Mouse (Mus musculus) lung, postnatal 0 days (tissue): ENCODE measurements around the gene Msmo1. TPM values are rescaled to one million over a fixed set of nuclear protein-coding genes. Genes with fewer than 3 reads are reported as not detected.

Experiments used
- ATAC-seq: fragments of 200-750 bp; cut with Nextera tagmentation; 2 replicates; pipeline ENCODE4 v1.8.0; 2017; ENCODE audit warnings: moderate library complexity
- DNase-seq: peaks from one replicate; pipeline ENCODE4 v3.0.0-alpha.2; 2016; ENCODE audit warnings: low spot score
- H3K27ac ChIP-seq: fragments of 300-500 bp; sonication (generic); 2 replicates; pipeline ENCODE4 v1.5.1; 2014; ENCODE audit warnings: antibody characterized with exemption, mild to moderate bottlenecking, low read length, mixed read lengths
- H3K27me3 ChIP-seq: fragments of 300-500 bp; sonication (generic); replicated peaks from 2 replicates; pipeline ENCODE4 v1.6.1; 2014; ENCODE audit warnings: low read length, mixed read lengths; ENCODE audit not compliant: insufficient read depth
- H3K36me3 ChIP-seq: fragments of 300-500 bp; sonication (generic); 2 replicates; pipeline ENCODE4 v1.6.1; 2014; ENCODE audit warnings: low read length, mixed read lengths; ENCODE audit not compliant: insufficient read depth
- H3K4me1 ChIP-seq: fragments of 300-500 bp; sonication (generic); 2 replicates; pipeline ENCODE4 v1.6.1; 2014; ENCODE audit warnings: antibody characterized with exemption, low read depth, low read length, mixed read lengths; ENCODE audit not compliant: insufficient read depth
- H3K4me2 ChIP-seq: fragments of 300-500 bp; sonication (generic); replicated peaks from 2 replicates; pipeline ENCODE4 v1.6.1; 2014; ENCODE audit warnings: low read depth, mild to moderate bottlenecking, low read length, moderate library complexity, mixed read lengths
- H3K4me3 ChIP-seq: fragments of 300-500 bp; sonication (generic); 2 replicates; pipeline ENCODE4 v1.5.1; 2014; ENCODE audit warnings: low read depth, low read length
- H3K9ac ChIP-seq: fragments of 300-500 bp; sonication (generic); replicated peaks from 2 replicates; pipeline ENCODE4 v1.6.1; 2014; ENCODE audit warnings: low read depth, mild to moderate bottlenecking
- H3K9me3 ChIP-seq: fragments of 300-500 bp; sonication (generic); 2 replicates; pipeline ENCODE4 v1.6.1; 2016; ENCODE audit warnings: low read length, mixed read lengths
- CTCF ChIP-seq: IDR thresholded peaks from 2 replicates; pipeline ENCODE4 v1.5.1; 2016; ENCODE audit warnings: antibody characterized with exemption, mild to moderate bottlenecking
- EP300 ChIP-seq: IDR thresholded peaks from 2 replicates; pipeline ENCODE4 v1.6.1; 2016; ENCODE audit warnings: antibody characterized with exemption, mild to moderate bottlenecking, control low read depth
- WGBS: fragments of 180-500 bp; shearing (Covaris S2); extraction: QIAGEN DNeasy Blood & Tissue Kit; methylation state at CpG from one replicate; pipeline ENCODE4 v1.1.7; 2014; 5-methylcytosine and 5-hydroxymethylcytosine counted together
- polyA plus RNA-seq: library from polyadenylated mRNA; unstranded; fragments of >200 nt; fragmentation: Nextera tagmentation; extraction: Ambion mirVana; gene quantifications from 2 replicates; pipeline ENCODE4 v1.2.1, GENCODE M21; 2015

The Msmo1 gene
- polyA plus RNA-seq, 1 experiment from 2014 or later: 83.1 TPM

DNA sequence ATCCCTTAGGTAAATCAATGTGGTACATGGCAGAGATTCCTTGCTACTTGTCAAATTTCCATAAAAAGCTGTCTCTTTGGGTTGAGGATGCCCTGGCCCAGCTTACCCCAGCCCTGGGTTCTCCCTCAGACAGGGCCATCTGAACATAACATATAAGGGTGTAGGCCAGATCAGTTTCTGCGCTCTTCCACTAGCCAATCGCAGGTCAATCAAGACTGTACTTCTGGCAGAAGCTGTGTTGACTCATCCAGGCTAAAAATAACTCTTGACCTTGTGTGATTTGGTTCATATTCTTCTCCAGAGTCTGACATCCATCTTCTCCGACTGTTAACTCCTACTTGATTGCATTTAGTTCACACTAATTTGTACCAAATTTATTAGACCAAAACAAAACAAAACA is 45.4 kb downstream of the Msmo1 start:
- Histone ChIP-seq H3K9ac (no peak overlapping the region), H3K9me3 (no peaks in the 10 kb centered on the region), H3K27ac (no peak overlapping the region), H3K36me3 (no peaks in the 10 kb centered on the region), H3K27me3 (no peaks in the 10 kb centered on the region), H3K4me1 (0 out of 2 replicates have a peak, but pooled peaks cover 5% of the 10 kb centered on the region), H3K4me3 (no peak overlapping the region), H3K4me2 (no peak overlapping the region)
- DNase-seq: no peak
- TF ChIP-seq EP300: no peak
- TF ChIP-seq CTCF: no peak
- ATAC-seq: no peak
- WGBS: 66% methylated on average over 3 of the region's 3 CpGs

DNA sequence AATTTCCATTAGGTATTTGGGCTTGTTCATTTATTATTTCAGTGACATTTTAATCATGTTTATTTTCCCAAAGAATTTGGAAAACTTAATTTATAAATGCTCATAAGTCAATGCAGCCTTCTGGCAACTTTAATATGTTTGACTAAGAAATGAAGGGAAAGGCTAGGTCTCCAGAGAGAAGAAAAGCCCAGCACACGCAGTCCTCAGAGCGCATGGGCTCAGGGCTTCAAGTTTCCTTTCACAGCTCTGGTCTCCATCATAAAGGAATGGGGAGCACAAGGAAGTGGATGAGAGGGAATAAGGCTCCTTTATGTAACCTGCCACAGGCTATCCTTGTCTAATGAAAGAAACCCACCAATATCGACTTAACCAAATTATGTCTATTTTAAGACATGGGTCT is 51.1 kb downstream of the Msmo1 start:
- no peaks in the 10 kb centered on the region for H3K4me1 ChIP-seq
- no peak for TF ChIP-seq EP300
- no peak for TF ChIP-seq CTCF
- DNase-seq (no peak), ATAC-seq (no peak)
- H3K9ac ChIP-seq: no peak overlapping the region
- H3K27ac ChIP-seq: no peak overlapping the region
- H3K4me3 ChIP-seq: no peak overlapping the region
- H3K27me3 ChIP-seq: no peaks in the 10 kb centered on the region
- WGBS: 78% methylated on average over 3 of the region's 3 CpGs
- H3K36me3 ChIP-seq: no peaks in the 10 kb centered on the region
- H3K9me3 ChIP-seq: no peaks in the 10 kb centered on the region
- H3K4me2 ChIP-seq: no peak overlapping the region

DNA sequence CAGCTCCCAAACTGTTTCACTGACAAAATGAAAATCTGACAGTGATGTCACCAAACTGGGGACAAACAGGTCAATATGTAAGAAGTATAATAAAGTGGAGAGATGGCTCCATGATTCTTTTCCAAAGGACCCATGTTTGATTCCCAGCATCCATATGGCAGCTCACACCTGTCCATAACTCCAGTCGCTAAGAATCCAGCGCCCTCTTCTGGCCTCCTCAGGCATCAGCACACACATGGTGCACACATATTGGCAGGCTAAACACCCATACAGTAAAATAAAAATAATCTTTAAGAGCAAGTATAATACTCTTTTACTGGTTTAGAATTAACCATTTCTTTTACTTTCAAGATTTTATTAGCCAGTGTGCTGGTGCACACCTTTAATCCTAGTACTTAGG is 57.2 kb downstream of the Msmo1 start:
- 70% methylated on average over 2 of the region's 2 CpGs for WGBS
- Histone ChIP-seq H3K27ac (no peak overlapping the region), H3K4me3 (no peak overlapping the region), H3K4me2 (no peak overlapping the region), H3K4me1 (no peaks in the 10 kb centered on the region), H3K9ac (no peak overlapping the region), H3K27me3 (no peaks in the 10 kb centered on the region), H3K36me3 (no peaks in the 10 kb centered on the region), H3K9me3 (no peaks in the 10 kb centered on the region)
- TF ChIP-seq EP300: no peak
- TF ChIP-seq CTCF: no peak
- no peak for ATAC-seq
- DNase-seq: no peak

DNA sequence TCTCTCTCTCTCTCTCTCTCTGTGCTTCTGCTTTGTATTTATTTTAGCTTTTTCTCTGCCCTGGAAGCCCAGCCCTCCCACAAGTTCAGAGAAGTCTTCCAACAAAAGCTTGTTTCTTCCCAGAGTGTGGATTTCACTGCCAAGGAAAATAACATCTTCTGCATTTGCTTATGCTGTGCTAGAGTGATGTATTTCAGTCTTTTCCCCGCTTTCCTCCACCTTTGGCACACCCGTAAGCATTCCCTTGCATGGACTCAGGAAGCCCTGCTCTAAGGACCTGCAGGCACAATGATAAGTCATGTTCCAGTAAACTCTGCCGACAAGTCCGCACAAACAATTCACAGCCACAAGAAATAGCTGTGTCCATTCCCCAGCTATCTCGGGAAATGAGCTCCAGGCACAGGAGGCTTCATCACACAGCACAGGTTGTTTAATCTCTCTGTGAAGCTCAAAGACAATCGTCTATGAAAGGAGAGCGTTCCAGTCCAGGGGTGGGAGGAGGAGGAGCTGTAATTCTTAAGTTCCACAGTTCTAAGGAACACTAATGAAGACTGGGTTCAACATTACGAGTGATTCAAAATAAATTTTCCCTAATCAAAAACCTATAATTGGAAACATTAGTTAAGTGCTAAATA is 58.5 kb downstream of the Msmo1 start:
- H3K9me3 ChIP-seq: no peaks in the 10 kb centered on the region
- ATAC-seq (no peak), DNase-seq (no peak)
- no peak overlapping the region for H3K9ac ChIP-seq
- H3K27ac ChIP-seq: no peak overlapping the region
- H3K36me3 ChIP-seq: no peaks in the 10 kb centered on the region
- no peak overlapping the region for H3K4me2 ChIP-seq
- H3K27me3 ChIP-seq: no peaks in the 10 kb centered on the region
- no peaks in the 10 kb centered on the region for H3K4me1 ChIP-seq
- H3K4me3 ChIP-seq: no peak overlapping the region
- 38% methylated on average over 8 of the region's 8 CpGs for WGBS
- TF ChIP-seq EP300 (no peak), CTCF (no peak)

DNA sequence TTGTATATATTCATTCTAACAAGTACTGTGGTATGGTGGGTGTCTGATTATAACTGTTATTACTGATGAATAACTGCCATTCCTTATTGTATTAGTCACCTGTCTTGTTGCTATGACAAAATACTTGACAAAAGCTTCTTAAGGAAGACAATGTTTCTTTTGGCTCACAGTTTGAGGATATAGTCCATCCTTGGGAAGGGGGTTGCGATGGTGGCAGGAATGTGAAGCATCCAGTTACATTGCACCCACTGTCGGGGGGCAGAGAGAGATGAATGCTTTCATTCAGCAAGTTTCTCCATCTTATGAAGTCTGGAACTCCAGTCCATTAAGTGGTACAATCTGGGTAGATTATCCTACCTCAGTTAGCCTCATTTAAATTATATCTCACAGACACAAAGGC is 60.7 kb downstream of the Msmo1 start:
- H3K4me3 ChIP-seq: no peak overlapping the region
- TF ChIP-seq CTCF: no peak
- no peak for TF ChIP-seq EP300
- no peaks in the 10 kb centered on the region for H3K9me3 ChIP-seq
- H3K27me3 ChIP-seq: no peaks in the 10 kb centered on the region
- no peak for DNase-seq
- H3K4me1 ChIP-seq: no peaks in the 10 kb centered on the region
- H3K4me2 ChIP-seq: no peak overlapping the region
- WGBS: 51% methylated on average over 2 of the region's 2 CpGs
- no peak overlapping the region for H3K9ac ChIP-seq
- H3K27ac ChIP-seq: no peak overlapping the region
- ATAC-seq: no peak
- H3K36me3 ChIP-seq: no peaks in the 10 kb centered on the region

GRCm38 (mm10) chr8:64671937-64672336 is 61.7 kb downstream of the Msmo1 start:
- Histone ChIP-seq H3K36me3 (no peaks in the 10 kb centered on the region), H3K27ac (no peak overlapping the region), H3K4me3 (no peak overlapping the region), H3K9ac (no peak overlapping the region), H3K4me1 (no peaks in the 10 kb centered on the region), H3K27me3 (no peaks in the 10 kb centered on the region), H3K9me3 (no peaks in the 10 kb centered on the region), H3K4me2 (no peak overlapping the region)
- TF ChIP-seq EP300: no peak
- TF ChIP-seq CTCF: no peak
- 15% methylated on average over 1 of the region's 1 CpGs for WGBS
- DNase-seq (no peak), ATAC-seq (no peak)

Other genes with a start within 250 kb of the Msmo1 start
- gene Cpe, start 40.7 kb downstream of the Msmo1 start, polyA plus RNA-seq: 35.3 and 47.3 TPM in 2 replicates
- gene Klhl2, start 116.2 kb upstream of the Msmo1 start, polyA plus RNA-seq: 12.6 and 14.0 TPM in 2 replicates
- 26.4 and 34.4 TPM in 2 replicates for gene Tmem192, start 213.4 kb upstream of the Msmo1 start, polyA plus RNA-seq